Mouse (Mus musculus): Measurements from ENCODE around the gene Map4k2. TPM values are rescaled to one million over a fixed set of nuclear protein-coding genes. Genes with fewer than 3 reads are reported as not detected.

Map4k2 gene
- polyA plus RNA-seq, 1 experiment from 2014 or later: 20.1 TPM

Small RNA genes lying within 50 kb of the gene (microRNA-seq; reads per million reads assigned to microRNA genes)
- 1.0 reads per million for gene Mir6989

Other genes starting within 250 kb of the Map4k2 start
- not detected in 2 replicates for gene AC131692.1, start 246.7 kb upstream of the Map4k2 start, polyA plus RNA-seq (2015; fragmentation: Nextera tagmentation; extraction: Ambion mirVana)
- gene Naaladl1, start 235.4 kb upstream of the Map4k2 start, polyA plus RNA-seq (2015; fragmentation: Nextera tagmentation; extraction: Ambion mirVana): 0.25 and 0.26 TPM in 2 replicates
- gene Sac3d1, start 222.5 kb upstream of the Map4k2 start, polyA plus RNA-seq (2015; fragmentation: Nextera tagmentation; extraction: Ambion mirVana): 44.2 and 45.2 TPM in 2 replicates
- 58.7 and 65.4 TPM in 2 replicates for gene Snx15, start 212.8 kb upstream of the Map4k2 start, polyA plus RNA-seq (2015; fragmentation: Nextera tagmentation; extraction: Ambion mirVana)
- 0.15 TPM in 1 of 2 replicates, not detected in the other for gene Batf2, start 200.2 kb upstream of the Map4k2 start, polyA plus RNA-seq (2015; fragmentation: Nextera tagmentation; extraction: Ambion mirVana)
- 133 and 151 TPM in 2 replicates for gene Arl2, start 199.6 kb upstream of the Map4k2 start, polyA plus RNA-seq (2015; fragmentation: Nextera tagmentation; extraction: Ambion mirVana)
- not detected in 2 replicates for gene Majin, start 156.7 kb upstream of the Map4k2 start, polyA plus RNA-seq (2015; fragmentation: Nextera tagmentation; extraction: Ambion mirVana)
- not detected in 2 replicates for gene Gpha2, start 114.8 kb upstream of the Map4k2 start, polyA plus RNA-seq (2015; fragmentation: Nextera tagmentation; extraction: Ambion mirVana)
- 149 and 165 TPM in 2 replicates for gene Ppp2r5b, start 105.3 kb upstream of the Map4k2 start, polyA plus RNA-seq (2015; fragmentation: Nextera tagmentation; extraction: Ambion mirVana)
- 12.9 and 15.5 TPM in 2 replicates for gene Atg2a, start 99.5 kb upstream of the Map4k2 start, polyA plus RNA-seq (2015; fragmentation: Nextera tagmentation; extraction: Ambion mirVana)
- 99.6 and 103 TPM in 2 replicates for gene Ehd1, start 64.4 kb upstream of the Map4k2 start, polyA plus RNA-seq (2015; fragmentation: Nextera tagmentation; extraction: Ambion mirVana)
- 0.34 and 0.35 TPM in 2 replicates for gene Cdc42bpg, start 34.7 kb upstream of the Map4k2 start, polyA plus RNA-seq (2015; fragmentation: Nextera tagmentation; extraction: Ambion mirVana)
- 71.4 and 74.8 TPM in 2 replicates for gene Men1, start 6.2 kb upstream of the Map4k2 start, polyA plus RNA-seq (2015; fragmentation: Nextera tagmentation; extraction: Ambion mirVana)
- 95.9 and 99.5 TPM in 2 replicates for gene Sf1, start 22.6 kb downstream of the Map4k2 start, polyA plus RNA-seq (2015; fragmentation: Nextera tagmentation; extraction: Ambion mirVana)
- gene Pygm, start 43.3 kb downstream of the Map4k2 start, polyA plus RNA-seq (2015; fragmentation: Nextera tagmentation; extraction: Ambion mirVana): 7.3 and 7.5 TPM in 2 replicates
- 91.4 and 139 TPM in 2 replicates for gene Rasgrp2, start 58.2 kb downstream of the Map4k2 start, polyA plus RNA-seq (2015; fragmentation: Nextera tagmentation; extraction: Ambion mirVana)
- gene Nrxn2, start 77.6 kb downstream of the Map4k2 start, polyA plus RNA-seq (2015; fragmentation: Nextera tagmentation; extraction: Ambion mirVana): 30.4 and 37.5 TPM in 2 replicates
- 0.11 TPM in 1 of 2 replicates, not detected in the other for gene Slc22a12, start 201.9 kb downstream of the Map4k2 start, polyA plus RNA-seq (2015; fragmentation: Nextera tagmentation; extraction: Ambion mirVana)